Mouse (Mus musculus): Measurements from ENCODE around the gene Slc4a7. TPM values are rescaled to one million over a fixed set of nuclear protein-coding genes. Genes with fewer than 3 reads are reported as not detected.

Gene Slc4a7
- polyA plus RNA-seq, 1 experiment, result 5.5 TPM

DNA sequence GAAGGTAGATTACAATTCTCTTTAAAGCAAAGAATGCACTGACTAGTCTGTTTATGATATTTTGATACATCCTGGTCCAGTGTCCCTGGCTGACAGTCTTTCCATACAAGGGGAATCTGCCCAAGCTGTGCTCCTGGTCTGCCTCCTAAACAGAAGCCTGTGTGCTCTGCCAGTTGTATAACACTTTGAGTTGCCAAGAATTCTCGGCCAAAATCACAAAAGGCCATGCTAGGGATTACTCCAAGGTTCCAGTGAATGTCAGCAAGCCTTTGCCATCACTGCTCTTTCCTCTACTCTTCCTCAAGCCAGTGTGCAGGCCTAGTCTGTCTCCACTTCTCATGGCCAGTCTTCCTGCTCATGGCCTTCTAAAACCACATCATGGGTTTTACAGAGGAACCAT is 136.0 kb downstream of the Slc4a7 start:
- WGBS, result 76% methylated on average over 1 of the region's 1 CpGs
- H3K4me1 ChIP-seq (replicated peaks; ENCODE audit: control insufficient read depth, insufficient read depth, low read length), result no peaks in the 10 kb centered on the region
- no peak for TF ChIP-seq CTCF (IDR thresholded peaks at IDR 0.05; ENCODE audit: borderline replicate concordance, control insufficient read depth, extremely low read depth, insufficient read depth, low read length, poor library complexity)
- TF ChIP-seq POLR2A (IDR thresholded peaks at IDR 0.05; ENCODE audit: control insufficient read depth, extremely low read depth, insufficient read depth, low read length, poor library complexity), result no peak
- no peaks in the 10 kb centered on the region for H3K27me3 ChIP-seq (ENCODE audit: control insufficient read depth, insufficient read depth, low read length)
- no peaks in the 10 kb centered on the region for H3K36me3 ChIP-seq (ENCODE audit: control insufficient read depth, insufficient read depth, low read length)
- no peak overlapping the region for H3K4me3 ChIP-seq (ENCODE audit: control insufficient read depth, insufficient read depth, low read length)
- no peak for DNase-seq
- no peak overlapping the region for H3K27ac ChIP-seq (ENCODE audit: control insufficient read depth, insufficient read depth, low read length)

DNA sequence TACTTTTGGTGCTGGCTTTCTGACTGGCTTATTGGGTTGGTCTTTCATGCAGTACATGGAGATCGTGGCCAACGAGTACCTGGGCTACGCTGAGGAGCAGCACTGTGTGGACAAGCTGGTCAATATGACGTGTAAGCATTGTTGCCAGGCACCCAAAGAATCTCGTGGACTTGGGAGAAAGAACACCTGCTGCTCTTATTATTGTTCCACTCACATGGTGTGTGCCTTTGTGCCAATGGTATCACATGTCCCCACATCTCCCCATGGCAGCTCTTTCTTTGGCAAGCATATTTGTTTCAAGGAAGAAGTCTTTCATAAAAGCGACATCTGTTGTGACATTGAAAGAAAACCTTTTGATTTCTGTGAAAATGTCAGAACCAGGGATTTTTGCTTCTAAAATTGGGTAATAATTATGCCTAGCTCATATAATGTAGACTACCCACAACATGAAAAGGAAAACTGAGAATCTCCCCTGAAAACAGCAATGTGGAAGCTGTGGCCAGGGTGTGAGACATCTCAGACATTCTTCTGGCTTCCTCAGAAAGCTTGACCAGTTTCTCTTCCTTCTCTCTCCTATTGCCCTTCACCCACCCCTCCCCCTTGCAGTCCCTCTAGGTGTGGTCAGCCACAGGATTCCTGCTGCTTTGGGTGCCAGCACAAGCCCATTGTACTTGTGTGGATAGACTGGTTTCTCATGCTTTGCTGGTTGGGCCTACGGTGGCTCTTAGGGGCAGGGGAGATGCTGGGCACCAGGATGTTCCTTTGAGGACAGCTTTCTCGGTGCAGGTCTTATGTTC is 140.9 kb downstream of the Slc4a7 start:
- Histone ChIP-seq H3K36me3 (ENCODE audit: control insufficient read depth, insufficient read depth, low read length) (no peaks in the 10 kb centered on the region), H3K27ac (ENCODE audit: control insufficient read depth, insufficient read depth, low read length) (no peak overlapping the region), H3K4me1 (replicated peaks; ENCODE audit: control insufficient read depth, insufficient read depth, low read length) (no peaks in the 10 kb centered on the region), H3K4me3 (ENCODE audit: control insufficient read depth, insufficient read depth, low read length) (no peak overlapping the region), H3K27me3 (ENCODE audit: control insufficient read depth, insufficient read depth, low read length) (no peaks in the 10 kb centered on the region)
- 87% methylated on average over 8 of the region's 8 CpGs for WGBS
- TF ChIP-seq POLR2A (IDR thresholded peaks at IDR 0.05; ENCODE audit: control insufficient read depth, extremely low read depth, insufficient read depth, low read length, poor library complexity) (no peak), CTCF (IDR thresholded peaks at IDR 0.05; ENCODE audit: borderline replicate concordance, control insufficient read depth, extremely low read depth, insufficient read depth, low read length, poor library complexity) (no peak)
- no peak for DNase-seq

Other genes with a start within 250 kb of the Slc4a7 start
- gene Nek10, start 101.1 kb downstream of the Slc4a7 start, polyA plus RNA-seq (2012; rRNA removed), result 0.01 TPM in 2 replicates